Mouse (Mus musculus): ENCODE measurements around the gene A330070K13Rik. TPM values are rescaled to one million over a fixed set of nuclear protein-coding genes. Genes with fewer than 3 reads are reported as not detected.
A peak's percentile ranks its signal among the peaks of the same experiment; 100 is the strongest.

Gene A330070K13Rik
- polyA plus RNA-seq, 1 experiment from 2014 or later = not detected

- no peaks in the 10 kb centered on the region for H3K36me3 ChIP-seq (ENCODE audit: insufficient read depth, low read length)
- no peak for TF ChIP-seq CTCF (IDR thresholded peaks at IDR 0.05)
- TF ChIP-seq EP300 (IDR thresholded peaks at IDR 0.05) = no peak
- H3K4me2 ChIP-seq (replicated peaks; ENCODE audit: low read depth, low read length) = no peak overlapping the region
- DNase-seq (ENCODE audit: low spot score) (no peak), ATAC-seq (no peak)
- H3K27me3 ChIP-seq (replicated peaks; ENCODE audit: insufficient read depth, low read length) = no peaks in the 10 kb centered on the region
- H3K27ac ChIP-seq (ENCODE audit: low read length) = no peak overlapping the region
- H3K4me3 ChIP-seq (ENCODE audit: low read depth, low read length) = no peak overlapping the region
- H3K9ac ChIP-seq (replicated peaks; ENCODE audit: low read depth) = no peak overlapping the region
- 41% methylated on average over 3 of the region's 3 CpGs for whole genome bisulfite sequencing
- H3K4me1 ChIP-seq (ENCODE audit: insufficient read depth, low read depth, low read length) = no peaks in the 10 kb centered on the region
- no peaks in the 10 kb centered on the region for H3K9me3 ChIP-seq (ENCODE audit: low read length)
Observed at GRCm38 (mm10) chr5:130363773-130364172, 20.7 kb downstream of the A330070K13Rik start.

GRCm38 (mm10) chr5:130363111-130363510, 21.3 kb downstream of the A330070K13Rik start:
- Histone ChIP-seq H3K9ac (replicated peaks; ENCODE audit: low read depth) (no peak overlapping the region), H3K36me3 (ENCODE audit: insufficient read depth, low read length) (no peaks in the 10 kb centered on the region), H3K27ac (ENCODE audit: low read length) (no peak overlapping the region), H3K9me3 (ENCODE audit: low read length) (no peaks in the 10 kb centered on the region), H3K4me1 (ENCODE audit: insufficient read depth, low read depth, low read length) (no peaks in the 10 kb centered on the region), H3K4me3 (ENCODE audit: low read depth, low read length) (no peak overlapping the region), H3K27me3 (replicated peaks; ENCODE audit: insufficient read depth, low read length) (no peaks in the 10 kb centered on the region), H3K4me2 (replicated peaks; ENCODE audit: low read depth, low read length) (no peak overlapping the region)
- 63% methylated on average over 4 of the region's 4 CpGs for WGBS
- ATAC-seq (no peak), DNase-seq (ENCODE audit: low spot score) (no peak)
- TF ChIP-seq CTCF (IDR thresholded peaks at IDR 0.05) = no peak
- TF ChIP-seq EP300 (IDR thresholded peaks at IDR 0.05) = no peak

- H3K27ac ChIP-seq (ENCODE audit: low read length) = no peak overlapping the region
Observed at GRCm38 (mm10) chr5:130355223-130355622, 29.2 kb downstream of the A330070K13Rik start.

GRCm38 (mm10) chr5:130345871-130346270, 38.6 kb downstream of the A330070K13Rik start:
- DNase-seq (ENCODE audit: low spot score) (no peak), ATAC-seq (0 out of 2 replicates have a peak, but pooled peaks have one; percentile 12)
- Histone ChIP-seq H3K9ac (replicated peaks; ENCODE audit: low read depth) (no peak overlapping the region), H3K9me3 (ENCODE audit: low read length) (no peaks in the 10 kb centered on the region), H3K27ac (ENCODE audit: low read length) (no peak overlapping the region), H3K27me3 (replicated peaks; ENCODE audit: insufficient read depth, low read length) (no peaks in the 10 kb centered on the region), H3K4me2 (replicated peaks; ENCODE audit: low read depth, low read length) (no peak overlapping the region), H3K36me3 (ENCODE audit: insufficient read depth, low read length) (no peaks in the 10 kb centered on the region), H3K4me1 (ENCODE audit: insufficient read depth, low read depth, low read length) (no peaks in the 10 kb centered on the region), H3K4me3 (ENCODE audit: low read depth, low read length) (no peak overlapping the region)
- TF ChIP-seq EP300 (IDR thresholded peaks at IDR 0.05) (no peak), CTCF (IDR thresholded peaks at IDR 0.05) (no peak)
- 67% methylated on average over 2 of the region's 2 CpGs for WGBS

More at GRCm38 (mm10) chr5:130355223-130355622, 29.2 kb downstream of the A330070K13Rik start:
- WGBS = 48% methylated on average over 7 of the region's 7 CpGs
- ATAC-seq (no peak), DNase-seq (ENCODE audit: low spot score) (no peak)
- H3K4me1 ChIP-seq (ENCODE audit: insufficient read depth, low read depth, low read length) = no peaks in the 10 kb centered on the region
- no peak overlapping the region for H3K9ac ChIP-seq (replicated peaks; ENCODE audit: low read depth)
- H3K4me3 ChIP-seq (ENCODE audit: low read depth, low read length) = no peak overlapping the region
- no peaks in the 10 kb centered on the region for H3K36me3 ChIP-seq (ENCODE audit: insufficient read depth, low read length)
- no peak overlapping the region for H3K4me2 ChIP-seq (replicated peaks; ENCODE audit: low read depth, low read length)
- no peak for TF ChIP-seq EP300 (IDR thresholded peaks at IDR 0.05)
- TF ChIP-seq CTCF (IDR thresholded peaks at IDR 0.05) = no peak; the same call in 1 of the 2 replicates
- no peaks in the 10 kb centered on the region for H3K27me3 ChIP-seq (replicated peaks; ENCODE audit: insufficient read depth, low read length)
- H3K9me3 ChIP-seq (ENCODE audit: low read length) = no peaks in the 10 kb centered on the region

- Histone ChIP-seq H3K9me3 (ENCODE audit: low read length) (no peaks in the 10 kb centered on the region), H3K4me2 (replicated peaks; ENCODE audit: low read depth, low read length) (no peak overlapping the region), H3K27ac (ENCODE audit: low read length) (no peak overlapping the region), H3K36me3 (ENCODE audit: insufficient read depth, low read length) (no peaks in the 10 kb centered on the region), H3K9ac (replicated peaks; ENCODE audit: low read depth) (no peak overlapping the region), H3K4me1 (ENCODE audit: insufficient read depth, low read depth, low read length) (no peaks in the 10 kb centered on the region), H3K27me3 (replicated peaks; ENCODE audit: insufficient read depth, low read length) (no peaks in the 10 kb centered on the region), H3K4me3 (ENCODE audit: low read depth, low read length) (no peak overlapping the region)
- no peak for TF ChIP-seq EP300 (IDR thresholded peaks at IDR 0.05)
- no peak for TF ChIP-seq CTCF (IDR thresholded peaks at IDR 0.05)
- ATAC-seq (no peak), DNase-seq (ENCODE audit: low spot score) (no peak)
- 81% methylated on average over 7 of the region's 7 CpGs for WGBS
Observed at GRCm38 (mm10) chr5:130344999-130345398, 39.4 kb downstream of the A330070K13Rik start.

DNA sequence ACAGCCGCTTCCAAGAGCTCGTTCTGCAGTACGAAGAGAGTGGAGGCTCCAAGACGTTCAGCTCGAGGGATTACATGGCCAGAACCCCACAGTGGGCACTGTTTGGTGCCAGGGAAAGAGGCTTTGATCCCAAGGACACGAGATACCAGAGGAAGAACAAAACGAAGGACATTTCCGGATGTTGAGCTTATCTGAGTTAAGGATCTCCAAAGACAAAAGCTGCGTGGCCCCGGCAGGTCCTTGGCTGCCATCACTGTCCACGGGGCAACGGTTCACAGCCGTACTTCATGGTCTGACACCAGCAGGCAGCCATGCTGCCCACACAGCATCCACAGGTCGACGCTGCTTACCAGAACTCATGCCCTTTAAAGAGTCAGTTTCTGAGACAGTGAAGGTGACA, 43.8 kb downstream of the A330070K13Rik start:
- WGBS = 84% methylated on average over 15 of the region's 15 CpGs
- no peak overlapping the region for H3K27ac ChIP-seq (ENCODE audit: low read length)
- no peak for TF ChIP-seq EP300 (IDR thresholded peaks at IDR 0.05)
- TF ChIP-seq CTCF (IDR thresholded peaks at IDR 0.05) = no peak
- no peaks in the 10 kb centered on the region for H3K4me1 ChIP-seq (ENCODE audit: insufficient read depth, low read depth, low read length)
- H3K4me3 ChIP-seq (ENCODE audit: low read depth, low read length) = no peak overlapping the region
- H3K27me3 ChIP-seq (replicated peaks; ENCODE audit: insufficient read depth, low read length) = no peaks in the 10 kb centered on the region
- H3K9ac ChIP-seq (replicated peaks; ENCODE audit: low read depth) = no peak overlapping the region
- H3K9me3 ChIP-seq (ENCODE audit: low read length) = no peaks in the 10 kb centered on the region
- peaks cover 16% of the 10 kb centered on the region; the same call in 1 of the 2 replicates for H3K36me3 ChIP-seq (ENCODE audit: insufficient read depth, low read length)
- DNase-seq (ENCODE audit: low spot score) (no peak), ATAC-seq (no peak)
- H3K4me2 ChIP-seq (replicated peaks; ENCODE audit: low read depth, low read length) = no peak overlapping the region

DNA sequence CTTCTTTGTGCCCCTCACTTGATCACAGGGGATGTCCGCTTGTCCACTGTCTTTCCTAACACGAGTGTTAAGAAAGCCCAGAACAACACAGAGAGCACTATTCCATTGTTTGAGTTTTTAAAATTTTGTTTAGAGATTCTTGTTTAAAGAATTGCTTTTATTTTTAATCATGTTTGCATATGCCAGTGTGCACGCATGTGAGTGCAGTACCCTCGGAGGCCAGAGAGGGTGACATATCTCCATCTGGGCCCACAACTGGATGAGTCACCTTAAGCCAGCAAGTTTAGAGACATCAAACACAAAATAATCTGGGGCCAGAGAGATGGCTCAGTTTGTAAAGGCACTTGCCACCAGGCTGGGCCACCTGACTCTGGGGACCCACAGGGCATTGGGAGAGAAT, 49.0 kb downstream of the A330070K13Rik start:
- TF ChIP-seq EP300 (IDR thresholded peaks at IDR 0.05) (no peak), CTCF (IDR thresholded peaks at IDR 0.05) (no peak)
- Histone ChIP-seq H3K9ac (replicated peaks; ENCODE audit: low read depth) (no peak overlapping the region), H3K4me2 (replicated peaks; ENCODE audit: low read depth, low read length) (no peak overlapping the region), H3K9me3 (ENCODE audit: low read length) (no peaks in the 10 kb centered on the region), H3K27me3 (replicated peaks; ENCODE audit: insufficient read depth, low read length) (no peaks in the 10 kb centered on the region), H3K36me3 (ENCODE audit: insufficient read depth, low read length) (peaks cover 17% of the 10 kb centered on the region; the same call in 1 of the 2 replicates), H3K27ac (ENCODE audit: low read length) (no peak overlapping the region), H3K4me1 (ENCODE audit: insufficient read depth, low read depth, low read length) (no peaks in the 10 kb centered on the region), H3K4me3 (ENCODE audit: low read depth, low read length) (no peak overlapping the region)
- DNase-seq (ENCODE audit: low spot score) (no peak), ATAC-seq (no peak)
- WGBS = over 99% methylated on average over 4 of the region's 4 CpGs
